Mouse (Mus musculus) heart, adult 2 months (tissue): ENCODE data around the gene Spred2.

ENCODE experiments used
- CTCF ChIP-seq: fragments of 200-600 bp; IDR thresholded peaks from 2 replicates; pipeline ENCODE4 v1.8.1; 2022; ENCODE audit warnings: antibody characterized with exemption, mild to moderate bottlenecking, moderate library complexity
- EP300 ChIP-seq: fragments of 200-500 bp; IDR thresholded peaks from 2 replicates; pipeline ENCODE4 v1.6.1; 2011; ENCODE audit warnings: low read depth, low read length, control low read depth; ENCODE audit not compliant: insufficient read depth
- POLR2A ChIP-seq: fragments of 200-500 bp; IDR thresholded peaks from 2 replicates; pipeline ENCODE4 v1.6.1; 2011; ENCODE audit warnings: mild to moderate bottlenecking, low read depth, low read length, control low read depth; ENCODE audit not compliant: insufficient read depth

- TF ChIP-seq CTCF (no peak), POLR2A (no peak), EP300 (no peak)
Measured at GRCm38 (mm10) chr11:20035972-20036371, 111.8 kb downstream of the Spred2 start.
